Comparison of ENCODE assay signal across 21 mouse cellular contexts in the genomic region with DNA sequence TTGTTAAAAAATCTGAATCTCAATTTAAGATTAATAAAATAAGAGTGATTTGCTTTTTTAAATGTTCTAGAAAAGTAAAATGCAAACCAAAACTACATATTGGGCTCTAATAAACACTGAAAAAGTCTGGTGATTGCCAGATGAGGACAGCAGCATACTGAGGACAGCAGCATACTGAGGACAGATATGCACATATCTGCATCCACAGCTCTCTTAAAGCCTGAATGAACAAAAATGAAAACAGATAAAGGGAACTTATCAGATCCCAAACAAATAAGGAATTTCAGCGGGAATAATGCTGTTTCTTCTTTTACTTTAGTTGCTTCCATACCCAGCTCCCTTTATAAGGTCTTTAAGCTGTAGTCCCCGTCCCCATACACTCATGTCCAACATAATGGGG.
"Had no signal": no experiment of that assay in that cellular context is flagged by ENCODE, and none has a peak within 500 bp of the region (broad histone marks: within the 10 kb centered on the region; RNA-seq: fewer than 3 reads in every experiment).

No protein-coding gene starts in this region.

- H3K27ac ChIP-seq: kidney, postnatal 0 days; layer of hippocampus, adult 2 months; limb, embryonic 10.5 days; limb, embryonic 13.5 days; macrophage; midbrain, embryonic 10.5 days; midbrain, embryonic 15.5 days; neural tube, embryonic 12.5 days; neural tube, embryonic 15.5 days; stomach, embryonic 15.5 days had no signal

- DNase-seq: kidney, adult 18-20 months; kidney, adult 9 months; kidney, postnatal 25 days; layer of hippocampus, adult 9-11 months; lung, embryonic 14.5 days; right cerebral cortex, adult 18-20 months; right cerebral cortex, postnatal 14 days; spleen, adult 18-20 months; thymus, postnatal 36 days had no signal

- H3K9ac ChIP-seq: limb, embryonic 13.5 days; lung, embryonic 14.5 days; midbrain, embryonic 15.5 days; neural tube, embryonic 12.5 days; neural tube, embryonic 15.5 days; stomach, embryonic 15.5 days had no signal

- H3K27me3 ChIP-seq: limb, embryonic 13.5 days; midbrain, embryonic 15.5 days; neural tube, embryonic 12.5 days; neural tube, embryonic 15.5 days; stomach, embryonic 15.5 days had no signal

- H3K36me3 ChIP-seq: midbrain, embryonic 15.5 days; neural tube, embryonic 15.5 days had no signal

- H3K4me2 ChIP-seq: limb, embryonic 13.5 days; lung, embryonic 14.5 days; midbrain, embryonic 15.5 days; neural tube, embryonic 12.5 days; neural tube, embryonic 15.5 days; stomach, embryonic 15.5 days had no signal

- H3K4me3 ChIP-seq: layer of hippocampus, adult 2 months; limb, embryonic 10.5 days; limb, embryonic 13.5 days; midbrain, embryonic 10.5 days; midbrain, embryonic 15.5 days; neural tube, embryonic 12.5 days; neural tube, embryonic 15.5 days; stomach, embryonic 15.5 days had no signal

- H3K4me1 ChIP-seq: midbrain, embryonic 15.5 days; stomach, embryonic 15.5 days had no signal

- H3K9me3 ChIP-seq: limb, embryonic 10.5 days; limb, embryonic 13.5 days; midbrain, embryonic 15.5 days; neural tube, embryonic 12.5 days; neural tube, embryonic 15.5 days; stomach, embryonic 15.5 days had no signal

- ATAC-seq: intestine, embryonic 16.5 days; lung, postnatal 0 days; midbrain, embryonic 15.5 days had no signal
